Mouse (Mus musculus) bone marrow macrophage, adult 2 months (primary cell): ENCODE measurements around the gene Lypd6.

Source experiments
- CTCF ChIP-seq: IDR thresholded peaks from 2 replicates; pipeline ENCODE4 v1.5.1; 2012; ENCODE audit warnings: low read depth, mild to moderate bottlenecking, low read length, moderate library complexity
- POLR2A ChIP-seq: IDR thresholded peaks from 2 replicates; pipeline ENCODE4 v1.6.1; 2012; ENCODE audit warnings: mild to moderate bottlenecking, low read depth, low read length, borderline replicate concordance

- TF ChIP-seq POLR2A (no peak), CTCF (no peak)
These were observed 30.1 kb downstream of the Lypd6 start for GRCm38 (mm10) chr2:50096336-50096735.
